Mouse (Mus musculus) liver, adult 2 months (tissue): Measurements from ENCODE around the gene Rsf1.
A peak's percentile ranks its signal among the peaks of the same experiment; 100 is the strongest.

Source experiments
- CTCF ChIP-seq: fragments of 200-500 bp; IDR thresholded peaks from 2 replicates; pipeline ENCODE4 v1.5.1; 2011; ENCODE audit warnings: low read depth, low read length, control low read depth
- POLR2A ChIP-seq: fragments of 200-500 bp; IDR thresholded peaks from 2 replicates; pipeline ENCODE4 v1.6.1; 2011; ENCODE audit warnings: low read length, control low read depth; ENCODE audit not compliant: insufficient read depth; ENCODE audit errors: extremely low read depth

DNA sequence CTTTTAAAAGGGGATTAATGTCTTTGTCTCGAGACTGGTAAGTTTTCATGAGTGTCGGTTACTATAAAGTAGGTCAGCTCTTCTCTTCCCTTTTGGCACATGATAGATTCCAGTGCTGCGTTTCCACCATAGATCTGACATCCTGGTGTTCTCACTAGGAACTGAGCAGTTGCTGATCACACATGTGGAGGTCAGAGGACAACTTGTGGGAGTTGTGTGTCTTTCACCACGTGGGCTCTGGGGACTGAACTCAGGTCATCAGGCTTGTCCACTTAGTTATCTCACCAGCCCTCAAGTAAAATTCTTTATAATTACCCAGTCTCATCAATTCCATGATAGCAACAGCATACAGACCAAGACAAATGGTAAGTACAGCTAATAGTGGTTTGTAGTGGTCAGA, 10.3 kb upstream of the Rsf1 start:
- TF ChIP-seq POLR2A: no peak
- 0 out of 2 replicates have a peak, but pooled peaks have one; percentile 1 for TF ChIP-seq CTCF
